Mouse (Mus musculus) brain, embryonic 14.5 days (tissue): ENCODE measurements around the gene Nicn1. TPM values are rescaled to one million over a fixed set of nuclear protein-coding genes. Genes with fewer than 3 reads are reported as not detected.
"Not testable (repeated sequence)": the region's sequence is repeated elsewhere in the genome, so short reads cannot be mapped to it uniquely, and the experiment has no call there.

Experiments used
- DNase-seq: peaks from one replicate; pipeline ENCODE4 v3.0.0-alpha.2; 2011; ENCODE audit warnings: low read depth
- CTCF ChIP-seq: fragments of 200-500 bp; IDR thresholded peaks from 2 replicates; pipeline ENCODE4 v1.5.1; 2012; ENCODE audit warnings: inconsistent platforms, mild to moderate bottlenecking, moderate library complexity, borderline replicate concordance; ENCODE audit not compliant: insufficient read depth, insufficient read length; ENCODE audit errors: extremely low read depth
- POLR2A ChIP-seq: fragments of 200-500 bp; IDR thresholded peaks from 2 replicates; pipeline ENCODE4 v1.6.1; 2012; ENCODE audit warnings: mild to moderate bottlenecking, inconsistent platforms, borderline replicate concordance; ENCODE audit not compliant: poor library complexity, insufficient read depth, insufficient read length, severe bottlenecking; ENCODE audit errors: extremely low read depth
- polyA plus RNA-seq: library from polyadenylated mRNA; depleted of rRNA; stranded (reverse); fragments of >200 nt; gene quantifications from 2 replicates; pipeline ENCODE4 v1.2.3, GENCODE M21; 2012; rRNA removed

The Nicn1 gene
- polyA plus RNA-seq = 113 and 115 TPM in 2 replicates

GRCm38 (mm10) chr9:108290016-108290750 is at the start of gene Nicn1:
TSS of gene Nicn1 (plus strand) at chr9:108290429.
- DNase-seq = peak; percentile 100
- TF ChIP-seq POLR2A (peak; percentile 65; the same call in 1 of the 2 replicates), CTCF (no peak)

DNA sequence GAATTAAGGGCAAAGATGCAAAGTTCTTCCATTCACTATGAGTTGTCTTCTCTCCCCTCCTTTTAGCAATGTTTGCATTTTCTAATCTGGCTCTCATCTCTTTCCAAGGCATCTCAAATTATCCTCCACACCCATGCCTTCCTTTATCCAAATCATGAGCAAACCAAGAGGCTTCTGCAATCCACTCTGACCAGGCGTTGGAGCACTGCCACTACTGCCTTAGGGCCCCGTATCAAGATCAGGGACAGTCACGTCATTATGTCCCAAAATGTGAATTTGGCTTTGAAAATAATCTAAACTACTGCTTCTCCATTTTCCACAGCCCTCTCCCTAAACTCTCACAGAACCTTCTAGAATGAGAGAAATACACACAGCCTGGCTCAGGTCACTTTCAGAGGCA is 45.7 kb upstream of the Nicn1 start:
- no peak for DNase-seq
- no peak for TF ChIP-seq POLR2A
- no peak for TF ChIP-seq CTCF

DNA sequence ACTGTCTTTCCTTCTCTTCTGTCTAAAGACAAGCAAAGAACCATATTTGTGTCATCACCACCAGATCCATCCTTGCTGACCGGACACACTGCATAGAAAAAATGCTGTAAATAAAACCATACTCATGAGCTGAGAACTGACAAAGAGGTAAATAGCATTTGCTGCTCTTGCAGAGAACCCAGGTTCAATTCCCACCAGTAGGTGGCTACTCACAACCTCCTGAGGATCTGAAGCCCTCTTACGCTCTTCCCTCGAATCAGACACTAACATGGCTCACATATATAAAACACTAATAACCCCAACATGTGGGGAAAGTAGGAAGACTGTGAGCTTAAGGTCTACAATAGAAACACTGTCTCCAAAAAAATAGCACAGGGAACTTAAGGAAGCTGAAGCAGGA is 45.2 kb upstream of the Nicn1 start:
- TF ChIP-seq CTCF = peak; percentile 35; the same call in 1 of the 2 replicates
- TF ChIP-seq POLR2A = no peak
- DNase-seq = peak; percentile 33

DNA sequence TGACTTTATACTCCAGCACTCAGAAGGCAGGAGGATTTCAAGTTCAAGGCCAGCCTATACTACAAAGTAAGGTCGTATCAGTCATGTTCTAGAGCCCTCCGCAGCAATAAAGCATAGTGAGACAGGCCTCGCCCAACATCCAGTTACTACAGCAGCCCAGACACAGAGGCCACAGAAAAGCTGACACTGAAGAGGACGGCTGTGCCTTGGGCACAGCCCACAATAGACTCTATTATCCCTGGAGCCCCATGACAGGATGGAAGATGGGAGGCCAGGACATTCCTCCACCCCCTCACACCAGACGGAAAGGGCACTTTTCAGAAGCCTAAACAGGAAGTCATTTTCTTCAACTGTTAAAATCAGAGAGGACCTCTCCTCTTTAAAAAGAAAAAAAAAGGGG is 41.3 kb upstream of the Nicn1 start:
- DNase-seq = no peak
- TF ChIP-seq CTCF = no peak
- no peak for TF ChIP-seq POLR2A

GRCm38 (mm10) chr9:108251877-108252276 is 38.4 kb upstream of the Nicn1 start:
- TF ChIP-seq POLR2A (no peak), CTCF (no peak)
- DNase-seq = no peak

DNA sequence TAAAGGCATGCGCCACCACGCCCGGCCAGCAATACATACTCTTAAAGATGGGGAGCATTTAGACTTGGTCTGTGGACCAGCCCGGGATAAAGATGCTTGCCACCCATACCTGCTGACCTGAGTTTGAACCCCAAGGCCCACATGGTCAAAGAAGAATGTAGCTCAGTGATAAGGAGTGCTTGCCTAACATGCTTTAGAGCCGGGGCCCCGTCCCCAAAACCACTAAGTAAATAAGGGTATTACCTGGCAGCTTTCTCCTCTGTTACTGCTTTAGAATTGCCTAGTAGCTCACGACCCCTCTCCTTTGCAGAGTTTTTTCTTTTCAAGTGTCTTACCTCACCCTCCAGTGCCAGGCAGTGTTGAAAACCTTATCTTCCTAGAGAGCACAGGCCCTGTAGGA is 37.5 kb upstream of the Nicn1 start:
- DNase-seq = no peak
- TF ChIP-seq CTCF = no peak
- no peak for TF ChIP-seq POLR2A

DNA sequence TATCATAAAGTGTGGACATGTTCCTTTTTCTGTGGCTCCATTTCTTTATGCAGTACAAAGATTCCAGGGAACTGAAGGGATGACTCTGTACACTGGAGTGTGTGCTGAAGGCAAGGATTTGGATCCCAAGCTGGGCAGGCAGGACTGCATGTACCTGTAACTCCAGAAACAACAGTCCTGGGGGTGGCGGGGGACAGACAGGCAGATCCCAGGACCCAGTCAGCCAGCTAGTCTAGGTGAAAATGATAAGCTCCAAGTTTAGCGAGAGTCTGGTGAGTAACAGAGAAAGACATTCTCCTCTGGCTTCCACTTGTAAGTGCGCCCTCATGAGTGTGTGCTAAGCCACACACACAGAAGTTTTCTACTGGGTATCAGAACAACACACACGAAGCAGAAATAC is 29.7 kb upstream of the Nicn1 start:
- TF ChIP-seq POLR2A (no peak), CTCF (no peak)
- DNase-seq = no peak

GRCm38 (mm10) chr9:108261865-108262264 is 28.4 kb upstream of the Nicn1 start:
- TF ChIP-seq CTCF (no peak), POLR2A (no peak)
- no peak for DNase-seq

DNA sequence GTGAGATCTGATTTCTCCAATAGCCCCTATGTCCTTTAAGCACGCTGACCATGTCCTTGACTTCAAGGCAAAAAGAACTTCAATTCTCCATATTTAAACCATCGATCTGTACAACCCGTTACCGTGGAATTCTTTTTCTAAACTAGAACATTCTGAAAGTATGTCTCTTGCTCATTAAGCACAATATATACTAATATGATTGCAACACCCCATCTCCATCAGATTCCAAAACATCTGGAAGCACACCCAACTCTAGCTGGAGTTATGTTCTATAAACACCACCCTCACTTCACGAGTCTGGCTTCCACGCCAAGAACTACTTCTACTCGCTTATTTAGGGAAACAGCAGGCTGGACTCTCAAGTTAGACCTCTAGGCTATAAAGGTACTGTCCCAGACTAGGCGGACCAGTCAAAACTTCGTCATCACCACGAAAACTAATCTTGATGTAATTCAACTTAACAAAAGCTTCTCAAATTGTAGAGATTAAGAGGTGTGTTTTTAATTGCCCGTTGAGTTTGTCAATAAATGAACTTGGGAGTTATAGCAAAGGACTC is 27.7 kb upstream of the Nicn1 start:
- no peak for TF ChIP-seq POLR2A
- TF ChIP-seq CTCF = no peak
- DNase-seq = peak; percentile 3

DNA sequence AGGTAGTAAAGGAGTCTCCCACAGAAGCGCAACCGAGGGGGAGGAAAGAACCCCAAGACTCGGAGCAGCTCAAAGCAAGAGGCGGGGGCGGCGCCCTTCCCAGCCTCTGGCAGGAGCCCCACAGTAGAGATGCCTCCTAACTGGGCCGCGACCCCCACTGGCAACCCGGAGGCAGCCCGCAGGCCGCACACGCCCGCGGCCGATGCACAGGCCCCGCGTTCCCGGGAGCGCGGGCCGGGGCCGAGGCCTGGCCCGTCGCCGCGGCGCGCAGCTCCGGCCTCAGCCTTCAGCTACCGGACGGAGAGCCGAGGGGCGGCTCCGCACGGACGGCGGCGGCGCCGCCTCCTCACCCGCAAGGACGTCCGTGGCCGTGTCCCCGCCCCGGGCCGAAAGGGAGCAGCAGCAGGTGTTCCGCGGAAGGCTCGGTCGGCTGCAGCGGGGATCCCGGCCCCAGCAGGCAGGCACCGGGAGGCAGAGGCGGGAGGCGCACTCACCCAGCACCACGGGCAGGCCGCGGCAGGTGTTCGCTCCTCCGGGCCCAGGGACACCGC is 27.0 kb upstream of the Nicn1 start:
- no peak for TF ChIP-seq CTCF
- no peak for TF ChIP-seq POLR2A
- DNase-seq = peak; percentile 43

- peak; percentile 99 for DNase-seq
- TF ChIP-seq POLR2A = peak; percentile 92
- TF ChIP-seq CTCF = no peak
Measured at GRCm38 (mm10) chr9:108263690-108264190, 26.5 kb upstream of the Nicn1 start, which contains the start of gene Dag1. TSS of gene Dag1 (minus strand) at chr9:108263958.

DNA sequence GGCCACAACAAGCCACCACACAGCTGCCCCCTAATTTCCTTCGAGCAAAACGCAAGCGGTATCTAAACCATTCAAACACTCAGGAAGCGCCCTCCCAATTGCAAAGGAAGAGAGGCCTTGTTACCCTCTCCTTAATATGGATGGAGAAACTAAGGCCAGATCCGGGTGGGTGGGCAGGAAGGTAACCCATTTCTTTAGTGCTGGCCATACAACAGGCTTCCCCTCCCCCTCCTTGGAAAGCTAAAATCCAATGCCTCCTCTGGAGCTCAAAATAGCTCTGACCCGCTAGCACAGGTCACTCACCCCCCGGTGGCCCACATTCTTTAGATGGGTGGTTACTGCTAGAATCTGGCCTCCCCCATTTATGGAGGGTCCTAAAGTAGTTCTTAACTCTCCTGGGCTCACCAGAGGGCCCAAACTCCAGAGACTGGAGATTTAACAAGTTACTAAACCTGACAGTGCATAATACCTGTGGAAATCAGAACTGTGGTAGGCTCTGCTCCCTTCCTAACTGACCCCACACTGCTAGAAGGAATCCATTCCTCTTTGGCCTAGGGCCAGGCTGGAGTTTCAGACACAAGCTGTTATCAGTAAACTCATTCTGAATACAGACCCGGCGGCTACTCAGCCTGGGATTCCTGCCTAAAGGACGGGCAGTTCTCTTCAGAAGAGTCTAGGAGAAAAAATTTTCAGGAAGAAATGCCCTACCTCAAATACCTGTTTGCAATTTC is 25.9 kb upstream of the Nicn1 start:
- DNase-seq = peak; percentile 13
- TF ChIP-seq POLR2A = no peak
- TF ChIP-seq CTCF = no peak

DNA sequence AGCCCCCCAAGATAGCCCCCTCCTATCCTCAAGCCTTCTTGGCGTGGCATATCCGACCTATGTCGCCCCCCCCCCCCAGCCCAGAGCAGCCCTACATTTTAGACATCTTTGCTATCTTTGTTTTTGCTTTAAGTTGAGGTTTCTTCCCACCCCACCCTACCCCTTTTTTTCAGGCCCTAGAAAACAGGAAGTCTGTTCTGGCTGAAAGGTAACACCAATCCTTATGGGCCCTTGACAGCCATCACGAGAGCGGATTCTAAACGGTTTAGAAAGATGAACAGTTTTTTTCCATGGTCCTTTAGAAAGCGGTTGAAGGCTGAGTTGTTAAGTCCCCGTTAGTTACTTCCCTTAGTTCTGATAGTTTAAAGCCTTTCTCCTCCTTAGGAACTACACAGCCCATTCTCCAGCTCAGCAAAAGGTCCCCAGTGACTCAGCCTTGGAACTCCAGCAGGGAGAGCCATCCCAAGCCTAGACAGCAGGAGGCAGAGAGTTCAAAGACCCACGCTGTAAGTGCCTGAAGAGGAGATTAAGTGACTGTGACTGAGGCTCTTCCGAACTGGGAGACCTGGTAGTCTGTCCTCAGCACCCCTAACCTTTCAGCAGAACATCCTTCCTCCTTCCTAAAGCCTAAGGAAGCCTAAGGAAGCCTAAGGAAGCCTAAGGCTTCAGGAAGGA is 23.8 kb upstream of the Nicn1 start:
- TF ChIP-seq CTCF (no peak), POLR2A (no peak)
- no peak for DNase-seq

DNA sequence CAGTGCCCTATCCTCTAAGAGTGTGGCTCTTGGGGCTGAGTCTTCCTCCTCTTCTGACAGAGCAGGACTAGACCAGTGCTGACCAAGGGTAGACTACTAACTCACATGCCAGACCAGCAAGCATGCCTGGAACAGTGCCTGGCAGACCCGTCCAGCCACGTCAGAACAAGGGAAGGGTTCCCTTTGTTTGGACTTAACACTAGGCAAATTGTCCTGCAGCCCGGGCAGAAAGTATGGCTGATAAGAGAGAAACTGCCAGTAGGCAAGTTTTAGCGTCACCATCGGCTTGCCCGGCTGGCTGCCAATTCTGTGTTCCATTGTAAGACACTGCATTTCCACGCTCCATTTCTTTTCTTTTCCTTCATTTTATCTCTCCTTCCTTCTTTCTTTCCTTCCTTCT is 22.5 kb upstream of the Nicn1 start:
- DNase-seq = no peak
- TF ChIP-seq POLR2A (no peak), CTCF (no peak)

DNA sequence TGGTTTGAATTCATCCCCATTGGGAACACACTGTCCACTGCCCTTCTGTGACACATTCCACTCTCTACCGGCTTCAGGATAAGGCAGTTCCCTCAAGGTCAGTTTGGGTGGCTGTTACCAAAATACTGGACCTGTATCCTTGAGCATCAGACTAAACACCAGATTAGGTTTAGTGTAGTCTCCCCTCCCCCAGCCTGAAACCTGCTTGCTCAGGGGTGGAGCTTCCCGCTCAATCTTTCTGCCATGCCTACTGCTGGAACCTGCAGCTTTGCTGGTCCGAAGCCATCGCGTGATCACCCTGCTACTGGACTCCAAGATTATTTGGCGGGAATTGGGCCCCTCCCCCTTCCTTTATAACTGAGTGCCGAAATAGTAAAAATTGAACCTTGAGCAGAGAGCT is 21.5 kb upstream of the Nicn1 start:
- not testable (repeated sequence) for DNase-seq
